Mouse (Mus musculus) spleen, embryonic (tissue): ENCODE results near the gene Gm11487.
"Not testable (repeated sequence)": the region's sequence is repeated elsewhere in the genome, so short reads cannot be mapped to it uniquely, and the experiment has no call there.

ENCODE experiments used
- CTCF ChIA-PET: fragments of 350-600 bp; sonication (Branson Sonifier 250); formaldehyde crosslinking; loops from one replicate; lab custom pipeline; 2022; lab: Charles Lee

Gene Gm11487

DNA sequence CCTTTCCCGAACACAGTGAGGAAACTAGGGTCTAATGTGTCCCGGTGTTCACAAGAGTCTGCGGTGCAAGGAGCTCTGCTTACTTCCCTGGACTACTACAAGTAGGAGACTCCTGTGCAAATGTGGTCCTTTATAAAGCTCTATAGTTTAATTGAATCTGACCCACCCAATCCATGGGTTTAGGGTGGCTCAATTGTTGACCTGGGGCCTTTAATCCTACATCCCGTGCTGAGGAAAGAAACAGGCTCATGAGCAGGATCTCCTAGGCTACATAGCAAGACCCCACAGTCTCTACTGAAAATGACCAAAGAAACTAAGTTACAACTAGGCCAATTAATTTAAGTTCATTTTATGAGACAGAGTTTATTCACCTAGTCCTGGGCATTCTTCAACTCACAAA, at the start of gene Gm11487:
Gene Gm11487, minus strand, starts transcription at position 101 of the 400 bp plus-strand sequence.
- CTCF ChIA-PET: not testable (repeated sequence)

DNA sequence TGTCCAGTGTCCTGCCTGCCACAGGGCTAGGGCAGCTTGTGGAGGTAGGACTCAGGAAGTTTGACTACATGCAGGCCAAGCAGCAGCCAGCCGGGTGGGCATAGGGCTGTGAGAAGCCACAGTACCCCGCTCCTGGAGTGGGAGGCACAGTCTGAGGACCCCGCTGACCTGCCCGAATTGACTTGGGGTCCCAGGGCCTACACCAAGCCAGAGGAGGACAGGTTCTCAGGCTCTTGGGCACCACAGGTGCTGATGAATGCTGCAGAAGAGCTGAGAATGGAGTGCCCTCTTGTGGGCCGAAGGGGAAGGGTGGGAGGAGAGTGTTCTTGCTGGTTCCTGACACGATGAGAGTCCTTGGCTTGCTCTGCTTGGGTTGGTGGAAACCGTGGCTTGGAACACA, 39.8 kb upstream of the Gm11487 start:
- CTCF ChIA-PET: no interaction called here

DNA sequence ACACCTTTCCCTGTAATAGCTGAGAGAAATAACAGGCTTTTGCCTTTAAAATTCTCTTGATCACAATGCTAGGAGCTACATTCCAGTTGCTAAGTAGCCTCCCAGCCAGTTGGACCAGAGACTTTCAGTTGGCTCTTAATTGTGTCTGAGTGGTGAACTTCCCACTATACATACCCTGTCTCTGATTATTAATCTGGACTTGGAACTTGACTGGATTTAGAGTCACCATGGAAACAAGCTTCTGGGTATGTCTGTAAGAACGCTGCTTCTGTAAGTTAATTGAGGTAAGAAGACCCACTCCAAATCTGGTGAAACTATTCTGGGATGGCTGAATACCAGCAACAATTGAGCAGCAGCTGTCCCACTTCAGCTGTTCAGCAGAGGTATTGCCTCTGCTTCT, 37.7 kb upstream of the Gm11487 start:
- CTCF ChIA-PET: no interaction called here

DNA sequence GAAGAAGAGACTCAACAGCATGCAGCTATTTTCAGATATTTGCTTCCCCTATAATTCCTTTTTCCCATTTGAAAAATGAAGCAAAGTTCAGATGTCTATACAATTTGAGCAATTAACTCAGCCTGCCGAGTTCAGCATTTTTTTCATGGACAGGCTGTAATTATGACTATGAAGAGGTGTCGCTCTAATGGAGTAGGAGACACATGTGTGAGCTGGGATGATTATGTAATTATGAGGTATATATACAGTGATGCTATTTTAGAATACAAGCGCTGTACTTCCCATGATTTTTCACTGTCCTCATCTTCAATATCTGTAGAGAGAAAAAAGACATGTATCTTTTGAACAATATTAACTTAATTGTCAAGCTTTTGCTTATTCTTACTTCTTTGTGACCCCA, 21.0 kb upstream of the Gm11487 start:
- CTCF ChIA-PET: no interaction called here

DNA sequence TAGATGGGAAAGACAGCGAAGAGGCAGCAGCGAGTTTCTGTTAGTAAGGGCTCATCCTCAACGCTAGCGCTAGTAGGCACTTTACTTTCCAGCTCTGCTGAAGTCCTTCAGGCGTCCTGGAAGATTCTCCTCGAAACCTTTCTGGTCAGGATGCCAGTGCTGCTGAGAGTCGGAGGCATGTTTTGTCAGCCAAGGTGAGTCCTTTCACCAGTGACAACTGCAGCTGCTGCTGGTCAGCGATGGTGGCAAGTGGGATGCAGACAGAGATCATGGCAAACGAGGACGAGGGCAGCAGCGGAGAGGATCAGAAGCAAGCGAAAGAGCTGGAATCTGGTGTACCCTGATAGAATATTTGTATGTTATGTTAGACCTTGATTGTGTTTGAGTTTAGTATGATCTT, 18.2 kb upstream of the Gm11487 start:
- CTCF ChIA-PET: no interaction called here

DNA sequence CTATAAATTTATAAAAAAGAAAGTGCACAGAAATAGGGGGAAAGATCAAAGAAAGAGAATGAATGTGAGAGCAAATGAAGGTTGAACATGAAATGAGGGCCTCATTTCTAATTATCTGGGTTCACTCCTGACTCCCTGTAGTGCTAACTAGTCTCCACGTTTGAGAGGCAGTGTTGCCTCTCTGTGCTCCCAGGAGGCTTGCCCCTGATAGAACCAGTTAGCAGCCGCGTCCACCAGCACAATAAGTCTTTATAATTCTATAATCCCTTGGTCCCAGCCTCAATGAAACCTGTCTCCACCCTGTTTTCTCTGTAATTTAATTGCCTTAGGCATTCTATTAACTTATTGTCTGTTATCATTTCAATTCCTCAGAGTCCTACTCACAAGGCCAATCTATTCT, 38.3 kb downstream of the Gm11487 start:
- CTCF ChIA-PET: no interaction called here
